Mouse (Mus musculus) MEL (cell line): ENCODE results near the gene Usp53. TPM values are rescaled to one million over a fixed set of nuclear protein-coding genes. Genes with fewer than 3 reads are reported as not detected.

Source experiments
- DNase-seq: peaks from one replicate; pipeline ENCODE4 v3.0.0; 2011; ENCODE audit warnings: low read depth, low spot score
- H3K27ac ChIP-seq: 2 replicates; pipeline ENCODE4 v1.5.1; 2012; ENCODE audit warnings: low read depth, mild to moderate bottlenecking, control low read depth, low read length, moderate library complexity; ENCODE audit not compliant: control insufficient read depth
- H3K27me3 ChIP-seq, 2 experiments: fragments of 150-350 bp in 1 of 2; sonication (generic) in 1 of 2; 2 replicates each; pipeline ENCODE4 v1.6.1; 2012; ENCODE audit warnings: low read length in 2 of 2, mild to moderate bottlenecking in 2 of 2, improper control_type of control experiment in 1 of 2, moderate library complexity in 1 of 2; ENCODE audit not compliant: insufficient read depth in 2 of 2, control insufficient read depth in 1 of 2
- H3K36me3 ChIP-seq, 2 experiments: 2 replicates each; pipeline ENCODE4 v1.6.1; 2012 to 2014; ENCODE audit warnings: low read length in 2 of 2, improper control_type of control experiment in 1 of 2, inconsistent platforms in 1 of 2, mild to moderate bottlenecking in 1 of 2; ENCODE audit not compliant: insufficient read depth in 2 of 2, control insufficient read depth in 1 of 2
- H3K4me1 ChIP-seq, 2 experiments: fragments of 150-350 bp in 1 of 2; sonication (generic) in 1 of 2; 2 replicates each; pipeline ENCODE4 v1.6.1; 2012; ENCODE audit warnings: low read length in 2 of 2, improper control_type of control experiment in 1 of 2, mild to moderate bottlenecking in 1 of 2; ENCODE audit not compliant: insufficient read depth in 2 of 2, control insufficient read depth in 1 of 2
- H3K4me3 ChIP-seq, 2 experiments: fragments of 150-350 bp in 1 of 2; sonication (generic) in 1 of 2; 2 replicates each; pipeline ENCODE4 v1.5.1; 2012; ENCODE audit warnings: low read depth in 2 of 2, low read length in 2 of 2, mild to moderate bottlenecking in 2 of 2, moderate library complexity in 2 of 2, control low read depth in 1 of 2, improper control_type of control experiment in 1 of 2; ENCODE audit not compliant: control insufficient read depth in 1 of 2, insufficient read depth in 1 of 2
- H3K79me2 ChIP-seq: 2 replicates; pipeline ENCODE4 v1.6.1; 2012; ENCODE audit warnings: mild to moderate bottlenecking, low read length, moderate library complexity; ENCODE audit not compliant: control insufficient read depth, poor library complexity, insufficient read depth
- H3K9ac ChIP-seq: 2 replicates; pipeline ENCODE4 v1.6.1; 2012; ENCODE audit warnings: low read depth, mild to moderate bottlenecking, control low read depth, low read length, moderate library complexity; ENCODE audit not compliant: control insufficient read depth, poor library complexity, severe bottlenecking
- H3K9me3 ChIP-seq: fragments of 150-350 bp; sonication (generic); replicated peaks from 2 replicates; pipeline ENCODE4 v1.6.1; 2012; ENCODE audit warnings: mild to moderate bottlenecking, low read length, improper control_type of control experiment, moderate library complexity; ENCODE audit not compliant: insufficient read depth
- CHD1 ChIP-seq: IDR thresholded peaks from 2 replicates; pipeline ENCODE4 v1.6.1; 2012; ENCODE audit warnings: low read depth, mild to moderate bottlenecking, inconsistent platforms, low read length, improper control_type of control experiment
- CHD2 ChIP-seq: IDR thresholded peaks from 2 replicates; pipeline ENCODE4 v1.6.1; 2011; ENCODE audit warnings: low read length, improper control_type of control experiment
- CTCF ChIP-seq, 3 experiments: IDR thresholded peaks in 2 of 3; conservative IDR thresholded peaks in 1 of 3; 2 replicates each; pipeline ENCODE4 v1.5.1; 2011 to 2012; ENCODE audit warnings: low read length in 3 of 3, low read depth in 2 of 3, mild to moderate bottlenecking in 2 of 3, improper control_type of control experiment in 1 of 3, inconsistent platforms in 1 of 3, mixed read lengths in 1 of 3, moderate library complexity in 1 of 3; ENCODE audit not compliant: control insufficient read depth in 1 of 3, insufficient read depth in 1 of 3, poor library complexity in 1 of 3, severe bottlenecking in 1 of 3
- ELF1 ChIP-seq: IDR thresholded peaks from 2 replicates; pipeline ENCODE4 v1.6.1; 2014; ENCODE audit warnings: low read depth, mild to moderate bottlenecking, inconsistent platforms, low read length, improper control_type of control experiment, moderate library complexity
- EP300 ChIP-seq, 2 experiments: IDR thresholded peaks; 2 replicates each; pipeline ENCODE4 v1.6.1; 2011; ENCODE audit warnings: improper control_type of control experiment in 2 of 2, low read length in 2 of 2, low read depth in 1 of 2, mild to moderate bottlenecking in 1 of 2
- ETS1 ChIP-seq: IDR thresholded peaks from 2 replicates; pipeline ENCODE4 v1.6.1; 2012; ENCODE audit warnings: low read depth, mild to moderate bottlenecking, inconsistent platforms, low read length, improper control_type of control experiment, moderate library complexity
- GABPA ChIP-seq: IDR thresholded peaks from 2 replicates; pipeline ENCODE4 v1.6.1; 2012; ENCODE audit warnings: low read depth, mild to moderate bottlenecking, inconsistent platforms, low read length, improper control_type of control experiment, moderate library complexity
- HCFC1 ChIP-seq: IDR thresholded peaks from 2 replicates; pipeline ENCODE4 v1.6.1; 2012; ENCODE audit warnings: low read depth, mild to moderate bottlenecking, inconsistent platforms, low read length, improper control_type of control experiment, moderate library complexity
- JUND ChIP-seq: IDR thresholded peaks from 2 replicates; pipeline ENCODE4 v1.6.1; 2011; ENCODE audit warnings: low read depth, mild to moderate bottlenecking, improper control_type of control experiment, low read length
- KAT2A ChIP-seq: conservative IDR thresholded peaks from 2 replicates; pipeline ENCODE4 v1.6.1; 2012; ENCODE audit warnings: low read depth, low read length, improper control_type of control experiment, inconsistent platforms
- MAFK ChIP-seq: IDR thresholded peaks from 2 replicates; pipeline ENCODE4 v1.6.1; 2011; ENCODE audit warnings: low read depth, mild to moderate bottlenecking, low read length, improper control_type of control experiment, borderline replicate concordance
- MAX ChIP-seq: IDR thresholded peaks from 2 replicates; pipeline ENCODE4 v1.6.1; 2011; ENCODE audit warnings: low read length, improper control_type of control experiment
- MAZ ChIP-seq: IDR thresholded peaks from 2 replicates; pipeline ENCODE4 v1.6.1; 2012; ENCODE audit warnings: low read depth, mild to moderate bottlenecking, inconsistent platforms, low read length, improper control_type of control experiment
- MEF2A ChIP-seq: IDR thresholded peaks from 2 replicates; pipeline ENCODE4 v1.6.1; 2014; ENCODE audit warnings: low read depth, mild to moderate bottlenecking, inconsistent platforms, low read length, improper control_type of control experiment; ENCODE audit not compliant: poor library complexity, insufficient replicate concordance, severe bottlenecking; ENCODE audit errors: extremely low read depth
- MXI1 ChIP-seq: IDR thresholded peaks from 2 replicates; pipeline ENCODE4 v1.6.1; 2011; ENCODE audit warnings: mild to moderate bottlenecking, low read depth, low read length, improper control_type of control experiment
- MYB ChIP-seq: IDR thresholded peaks from 2 replicates; pipeline ENCODE4 v1.6.1; 2011; ENCODE audit warnings: mild to moderate bottlenecking, low read depth, low read length, improper control_type of control experiment
- MYC ChIP-seq: IDR thresholded peaks from 2 replicates; pipeline ENCODE4 v1.6.1; 2011; ENCODE audit warnings: low read depth, mild to moderate bottlenecking, low read length, improper control_type of control experiment, moderate library complexity
- NELFE ChIP-seq: IDR thresholded peaks from 2 replicates; pipeline ENCODE4 v1.6.1; 2011; ENCODE audit warnings: low read depth, low read length, improper control_type of control experiment
- NRF1 ChIP-seq: IDR thresholded peaks from 2 replicates; pipeline ENCODE4 v1.6.1; 2014; ENCODE audit warnings: low read depth, mild to moderate bottlenecking, inconsistent platforms, low read length, improper control_type of control experiment, moderate library complexity; ENCODE audit not compliant: poor library complexity, insufficient read depth, severe bottlenecking
- POLR2A ChIP-seq, 2 experiments: IDR thresholded peaks; 2 replicates each; pipeline ENCODE4 v1.6.1; 2011 to 2012; ENCODE audit warnings: low read length in 2 of 2, mild to moderate bottlenecking in 2 of 2, control low read depth in 1 of 2, improper control_type of control experiment in 1 of 2, low read depth in 1 of 2, moderate library complexity in 1 of 2; ENCODE audit not compliant: control insufficient read depth in 1 of 2, insufficient read depth in 1 of 2, poor library complexity in 1 of 2
- POLR2AphosphoS5 ChIP-seq: IDR thresholded peaks from 2 replicates; pipeline ENCODE4 v1.6.1; 2012; ENCODE audit warnings: low read depth, borderline replicate concordance, mild to moderate bottlenecking, inconsistent platforms, low read length, moderate library complexity, mixed read lengths
- RAD21 ChIP-seq: IDR thresholded peaks from 2 replicates; pipeline ENCODE4 v1.6.1; 2011; ENCODE audit warnings: mild to moderate bottlenecking, low read depth, low read length, improper control_type of control experiment
- SIN3A ChIP-seq: IDR thresholded peaks from 2 replicates; pipeline ENCODE4 v1.6.1; 2012; ENCODE audit warnings: low read length, improper control_type of control experiment, inconsistent platforms
- TAL1 ChIP-seq: IDR thresholded peaks from 2 replicates; pipeline ENCODE4 v1.6.1; 2012; ENCODE audit warnings: mild to moderate bottlenecking, inconsistent platforms, low read length, moderate library complexity, mixed read lengths
- TBP ChIP-seq: IDR thresholded peaks from 2 replicates; pipeline ENCODE4 v1.8.0; 2011; ENCODE audit warnings: low read depth, low read length, improper control_type of control experiment
- TCF12 ChIP-seq: IDR thresholded peaks from 2 replicates; pipeline ENCODE4 v1.6.1; 2014; ENCODE audit warnings: low read depth, mild to moderate bottlenecking, inconsistent platforms, low read length, improper control_type of control experiment, moderate library complexity
- UBTF ChIP-seq: IDR thresholded peaks from 2 replicates; pipeline ENCODE4 v1.6.1; 2012; ENCODE audit warnings: low read depth, mild to moderate bottlenecking, inconsistent platforms, low read length, improper control_type of control experiment, moderate library complexity, borderline replicate concordance; ENCODE audit not compliant: insufficient read depth
- ZC3H11A ChIP-seq: IDR thresholded peaks from 2 replicates; pipeline ENCODE4 v1.6.1; 2012; ENCODE audit warnings: low read depth, mild to moderate bottlenecking, inconsistent platforms, low read length, improper control_type of control experiment
- ZNF384 ChIP-seq: IDR thresholded peaks from 2 replicates; pipeline ENCODE4 v1.6.1; 2012; ENCODE audit warnings: low read depth, mild to moderate bottlenecking, inconsistent platforms, low read length, improper control_type of control experiment
- polyA plus RNA-seq, 2 experiments: library from polyadenylated mRNA; stranded (reverse) in 1 of 2; unstranded in 1 of 2; fragments of >175 nt in 1 of 2; fragments of >200 nt in 1 of 2; gene quantifications; 2 replicates each; pipeline versions ENCODE4 v1.2.1 to v1.2.4; 2012; ENCODE audit warnings: low replicate concordance in 2 of 2, low read depth in 1 of 2; ENCODE audit not compliant: insufficient read length in 2 of 2, insufficient read depth in 1 of 2, missing spikeins in 1 of 2
- total RNA-seq: library from RNA; depleted of rRNA; stranded (reverse); fragments of 300-350 nt; gene quantifications from 2 replicates; pipeline ENCODE4 v1.2.3, GENCODE M21; 2012

Gene Usp53
- total and polyA plus RNA-seq, 3 experiments, result 2.0 to 2.7 TPM; not detected in 1

DNA sequence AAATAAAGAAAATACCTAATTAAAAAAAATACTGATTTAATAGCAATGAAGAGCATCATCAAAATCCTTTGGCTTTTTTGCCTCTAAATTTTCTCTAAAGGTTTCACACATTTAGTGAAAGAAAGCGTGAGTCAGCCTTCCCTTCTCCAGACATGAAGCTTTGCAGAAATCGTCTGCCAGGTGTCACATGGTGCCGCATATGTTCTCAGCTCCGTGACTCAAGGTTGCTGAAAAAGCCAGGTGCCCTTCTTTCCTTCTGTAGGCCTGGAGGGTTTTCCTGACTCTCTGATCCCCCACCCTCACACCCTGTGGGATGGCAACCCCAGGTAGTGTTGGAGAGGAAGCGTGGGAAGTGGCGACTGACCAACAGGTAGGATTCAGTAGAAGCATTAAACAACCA, 54.6 kb downstream of the Usp53 start:
- Histone ChIP-seq H3K27ac (no peak overlapping the region), H3K27me3 (no peaks in the 10 kb centered on the region), H3K36me3 (peaks cover 0 to 11% of the 10 kb centered on the region in 2 experiments; a peak in 2 of 4 replicates), H3K4me1 (peaks cover 2 to 4% of the 10 kb centered on the region in 2 experiments; a peak in 2 of 4 replicates), H3K4me3 (no peak overlapping the region), H3K79me2 (peaks cover 6% of the 10 kb centered on the region), H3K9me3 (no peaks in the 10 kb centered on the region), H3K9ac (no peak overlapping the region)
- TF ChIP-seq MAFK, result no peak
- DNase-seq, result no peak

DNA sequence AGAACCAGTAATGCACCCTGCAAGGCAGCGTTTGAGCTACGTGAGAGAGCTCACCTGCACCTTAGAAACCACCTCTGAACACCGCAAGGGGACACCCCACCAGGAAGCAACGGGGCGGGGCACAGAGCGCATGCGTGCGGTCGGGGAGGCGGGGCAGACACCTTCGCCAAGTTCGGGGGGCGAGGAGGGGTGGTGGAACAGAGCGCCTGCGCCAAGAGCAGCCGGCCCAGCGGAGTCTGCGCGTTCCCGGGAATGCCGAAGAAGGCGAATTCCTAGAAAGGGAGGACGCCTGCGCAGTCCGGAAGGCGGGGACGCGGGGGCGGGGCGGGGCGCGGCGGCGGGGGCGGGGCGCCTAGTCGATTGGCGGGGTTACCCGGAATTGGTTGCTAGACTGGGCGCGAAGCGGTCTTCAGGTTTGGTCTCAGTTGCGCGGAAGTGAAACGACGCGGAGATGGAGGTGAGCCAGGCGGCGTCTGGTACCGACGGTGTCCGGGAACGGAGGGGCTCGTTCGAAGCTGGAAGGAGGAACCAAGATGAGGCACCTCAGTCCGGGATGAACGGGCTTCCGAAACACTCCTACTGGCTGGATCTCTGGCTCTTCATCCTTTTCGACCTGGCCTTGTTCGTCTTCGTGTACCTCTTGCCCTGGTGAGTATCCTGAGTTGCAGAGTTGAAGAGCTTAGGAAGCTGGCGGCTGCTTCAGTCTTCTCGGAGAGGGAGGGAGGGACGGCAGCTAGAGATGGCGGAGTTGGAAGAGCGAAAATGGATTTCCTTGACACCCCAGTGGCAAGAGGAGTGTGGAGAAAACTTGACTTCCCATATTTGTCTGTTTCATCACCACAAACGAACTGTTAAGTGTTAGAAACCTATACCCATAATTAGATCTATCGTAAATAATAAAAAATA, 60.0 kb downstream of the Usp53 start, which contains the start of gene 1810037I17Rik:
Gene 1810037I17Rik, plus strand, starts transcription at position 195 of the 906 bp plus-strand sequence.
- peaks cover 9% of the 10 kb centered on the region for H3K79me2 ChIP-seq
- H3K9ac ChIP-seq, result peak within 1 kb of the TSS; percentile 74
- peak within 1 kb of the TSS; percentile 77 to 100 for H3K4me3 ChIP-seq
- peaks cover 0 to 26% of the 10 kb centered on the region in 2 experiments; a peak in 2 of 4 replicates for H3K36me3 ChIP-seq
- no peaks in the 10 kb centered on the region for H3K9me3 ChIP-seq
- peak; percentile 95 for DNase-seq
- H3K27ac ChIP-seq, result peak within 1 kb of the TSS; percentile 73
- no peaks in the 10 kb centered on the region for H3K27me3 ChIP-seq
- peaks cover 15 to 22% of the 10 kb centered on the region in 2 experiments for H3K4me1 ChIP-seq
- TF ChIP-seq ELF1 (peak; percentile 64), EP300 (IDR thresholded peaks at IDR 0.05; ENCODE audit: low read depth in 1 of 2, low read length in 2 of 2) (no peak), RAD21 (no peak), HCFC1 (peak; percentile 70; the same call in 1 of the 2 replicates), MXI1 (0 out of 2 replicates have a peak, but pooled peaks have one; percentile 20), TAL1 (no peak), GABPA (no peak), CHD2 (no peak), MAZ (peak; percentile 78; the same call in 1 of the 2 replicates), MAFK (no peak), NELFE (peak; percentile 70), MAX (peak; percentile 74), NRF1 (peak; percentile 94), MEF2A (no peak), MYB (no peak), ETS1 (peak; percentile 16; the same call in 1 of the 2 replicates), POLR2A (IDR thresholded peaks at IDR 0.05; ENCODE audit: control insufficient read depth in 1 of 2, insufficient read depth in 1 of 2, low read depth in 1 of 2, low read length in 2 of 2, poor library complexity in 1 of 2) (peak; percentile 65 to 66; a peak in 2 of 4 replicates), ZC3H11A (no peak), TBP (no peak; the same call in 1 of the 2 replicates), ZNF384 (no peak), SIN3A (peak; percentile 61; the same call in 1 of the 2 replicates), MYC (no peak), CTCF (IDR thresholded peaks at IDR 0.05 in 2 of 3, conservative IDR thresholded peaks at IDR 0.05 in 1 of 3; ENCODE audit: control insufficient read depth in 1 of 3, insufficient read depth in 1 of 3, low read depth in 2 of 3, low read length in 3 of 3, poor library complexity in 1 of 3, severe bottlenecking in 1 of 3) (peak in 2 of 3 experiments; percentile 12 to 27; a peak in 2 of 6 replicates), POLR2AphosphoS5 (no peak), JUND (no peak), CHD1 (no peak), UBTF (no peak), KAT2A (no peak; the same call in 1 of the 2 replicates), TCF12 (0 out of 2 replicates have a peak, but pooled peaks have one; percentile 8)
